Mouse (Mus musculus) lung, postnatal 4 days (tissue): ENCODE results near the gene Vmn1r123.
"Not testable (repeated sequence)": the region's sequence is repeated elsewhere in the genome, so short reads cannot be mapped to it uniquely, and the experiment has no call there.

Experiments used
- DNase-seq, 2 experiments: peaks; one replicate each; pipeline ENCODE4 v3.0.0; 2021

The Vmn1r123 gene

GRCm38 (mm10) chr7:21161885-21162284, at the start of gene Vmn1r123:
TSS of gene Vmn1r123 (plus strand) at chr7:21162185.
- not testable (repeated sequence) for DNase-seq

GRCm38 (mm10) chr7:21134028-21134427, 28.0 kb upstream of the Vmn1r123 start, which contains the start of gene Vmn1r122:
TSS of gene Vmn1r122 (minus strand) at chr7:21134128.
- DNase-seq = not testable (repeated sequence)

- DNase-seq = not testable (repeated sequence)
Measured at GRCm38 (mm10) chr7:21190323-21190722, 28.3 kb downstream of the Vmn1r123 start, which contains the start of gene Gm5157. TSS of gene Gm5157 (minus strand) at chr7:21190423.
